Mouse (Mus musculus): Measurements from ENCODE around the gene Fkbpl.

Gene Fkbpl

GRCm38 (mm10) chr17:34662978-34663377, 18.4 kb downstream of the Fkbpl start:
- DNase-seq (ENCODE audit: low read depth in 1 of 2, low spot score in 2 of 2), result no peak

- no peak for DNase-seq (ENCODE audit: low read depth in 1 of 2, low spot score in 2 of 2)
These were observed 19.0 kb downstream of the Fkbpl start for GRCm38 (mm10) chr17:34663558-34663957.

GRCm38 (mm10) chr17:34664472-34664871, 19.9 kb downstream of the Fkbpl start:
- DNase-seq (ENCODE audit: low read depth in 1 of 2, low spot score in 2 of 2), result no peak

GRCm38 (mm10) chr17:34670235-34670634, 25.7 kb downstream of the Fkbpl start, which contains the start of gene Tnxb:
Gene Tnxb, plus strand, starts transcription at chr17:34670535.
- DNase-seq (ENCODE audit: low read depth in 1 of 2, low spot score in 2 of 2), result no peak

- DNase-seq (ENCODE audit: low read depth in 1 of 2, low spot score in 2 of 2), result no peak
These were observed 26.8 kb downstream of the Fkbpl start for GRCm38 (mm10) chr17:34671151-34672066.

- no peak for DNase-seq (ENCODE audit: low read depth in 1 of 2, low spot score in 2 of 2)
These were observed 27.8 kb downstream of the Fkbpl start for GRCm38 (mm10) chr17:34672246-34672792.

GRCm38 (mm10) chr17:34673139-34673538, 28.6 kb downstream of the Fkbpl start:
- no peak for DNase-seq (ENCODE audit: low read depth in 1 of 2, low spot score in 2 of 2)

GRCm38 (mm10) chr17:34674524-34675204, 30.1 kb downstream of the Fkbpl start:
- no peak for DNase-seq (ENCODE audit: low read depth in 1 of 2, low spot score in 2 of 2)

- no peak for DNase-seq (ENCODE audit: low read depth in 1 of 2, low spot score in 2 of 2)
These were observed 30.9 kb downstream of the Fkbpl start for GRCm38 (mm10) chr17:34675205-34676092.

- no peak for DNase-seq (ENCODE audit: low read depth in 1 of 2, low spot score in 2 of 2)
These were observed 31.5 kb downstream of the Fkbpl start for GRCm38 (mm10) chr17:34676093-34676460.

- no peak for DNase-seq (ENCODE audit: low read depth in 1 of 2, low spot score in 2 of 2)
These were observed 32.1 kb downstream of the Fkbpl start for GRCm38 (mm10) chr17:34676671-34677070.

- DNase-seq (ENCODE audit: low read depth in 1 of 2, low spot score in 2 of 2), result no peak
These were observed 35.6 kb downstream of the Fkbpl start for GRCm38 (mm10) chr17:34680191-34680590.

GRCm38 (mm10) chr17:34680621-34681020, 36.1 kb downstream of the Fkbpl start:
- no peak for DNase-seq (ENCODE audit: low read depth in 1 of 2, low spot score in 2 of 2)

- DNase-seq (ENCODE audit: low read depth in 1 of 2, low spot score in 2 of 2), result peak; percentile 39 to 52
These were observed 36.6 kb downstream of the Fkbpl start for GRCm38 (mm10) chr17:34681132-34681571.

- no peak for DNase-seq (ENCODE audit: low read depth in 1 of 2, low spot score in 2 of 2)
These were observed 37.4 kb downstream of the Fkbpl start for GRCm38 (mm10) chr17:34681881-34682536.

GRCm38 (mm10) chr17:34683179-34683578, 38.6 kb downstream of the Fkbpl start:
- DNase-seq (ENCODE audit: low read depth in 1 of 2, low spot score in 2 of 2), result no peak

- no peak for DNase-seq (ENCODE audit: low read depth in 1 of 2, low spot score in 2 of 2)
These were observed 39.2 kb downstream of the Fkbpl start for GRCm38 (mm10) chr17:34683686-34684220.

GRCm38 (mm10) chr17:34684253-34684893, 39.8 kb downstream of the Fkbpl start:
- DNase-seq (ENCODE audit: low read depth in 1 of 2, low spot score in 2 of 2), result peak in 1 of 2 experiments; percentile 49
